Mouse (Mus musculus): ENCODE measurements around the gene Krtap1-4.
A peak's percentile ranks its signal among the peaks of the same experiment; 100 is the strongest.

Gene Krtap1-4

GRCm38 (mm10) chr11:99547892-99548291 is 35.6 kb downstream of the Krtap1-4 start:
- no peak for DNase-seq

- peak; percentile 22 for DNase-seq
Observed at GRCm38 (mm10) chr11:99539721-99540120, 43.7 kb downstream of the Krtap1-4 start.
